Mouse (Mus musculus): ENCODE measurements around the gene Syt12.

DNA sequence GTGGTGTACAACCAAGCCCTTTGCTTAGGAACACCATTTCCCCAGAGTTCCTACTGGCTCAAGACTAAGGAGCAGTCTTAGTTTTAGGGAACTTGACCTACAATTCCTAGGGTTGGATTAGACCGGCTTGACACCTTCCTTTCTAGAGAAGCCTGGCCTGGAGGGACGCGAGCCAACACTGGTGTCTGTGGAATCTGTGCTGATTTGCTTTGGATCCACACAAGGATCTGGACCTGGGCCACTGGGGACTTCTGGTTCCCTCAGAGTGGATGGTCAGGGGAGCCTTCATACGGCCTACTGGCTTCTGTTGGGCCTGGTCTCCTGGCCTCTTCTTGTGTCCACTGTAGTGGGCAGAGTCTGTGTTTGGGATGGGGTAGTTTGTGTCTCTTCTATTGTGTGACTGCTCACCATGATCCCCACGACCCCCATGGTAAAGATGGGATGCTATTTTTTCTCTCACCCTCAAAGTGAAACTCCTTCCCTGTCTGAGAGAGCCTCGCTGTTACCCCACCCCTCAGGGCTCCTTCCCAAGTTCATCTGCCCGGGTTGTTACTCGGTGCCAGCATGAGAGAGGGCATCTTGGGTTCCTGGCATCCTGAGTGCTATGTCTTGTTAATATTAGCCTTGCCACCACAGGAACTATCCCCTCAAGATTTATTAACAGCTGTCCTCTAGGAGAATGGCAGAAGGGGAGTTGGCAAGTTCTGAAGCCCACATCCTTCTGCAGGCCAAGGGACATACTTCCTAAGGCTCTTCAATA lies 30.4 kb downstream of the Syt12 start:
- TF ChIP-seq ZNF384 (IDR thresholded peaks at IDR 0.05; ENCODE audit: low read depth, low read length) (no peak), USF1 (IDR thresholded peaks at IDR 0.05; ENCODE audit: low read depth, low read length) (no peak), EP300 (IDR thresholded peaks at IDR 0.05; ENCODE audit: low read depth in 1 of 2, low read length in 2 of 2) (no peak), CTCF (IDR thresholded peaks at IDR 0.05 in 2 of 3, conservative IDR thresholded peaks at IDR 0.05 in 1 of 3; ENCODE audit: control insufficient read depth in 1 of 3, insufficient read depth in 1 of 3, low read depth in 2 of 3, low read length in 3 of 3, poor library complexity in 1 of 3, severe bottlenecking in 1 of 3) (no peak), RAD21 (IDR thresholded peaks at IDR 0.05; ENCODE audit: low read depth, low read length) (no peak), CHD2 (IDR thresholded peaks at IDR 0.05; ENCODE audit: low read length) (no peak), BHLHE40 (IDR thresholded peaks at IDR 0.05; ENCODE audit: borderline replicate concordance, low read depth, low read length) (no peak), POLR2A (IDR thresholded peaks at IDR 0.05; ENCODE audit: control insufficient read depth in 1 of 2, insufficient read depth in 1 of 2, low read depth in 1 of 2, low read length in 2 of 2, poor library complexity in 1 of 2) (no peak), USF2 (IDR thresholded peaks at IDR 0.05; ENCODE audit: borderline replicate concordance in 1 of 2, insufficient read depth in 1 of 2, low read depth in 1 of 2, low read length in 2 of 2) (no peak), MAZ (IDR thresholded peaks at IDR 0.05; ENCODE audit: low read depth, low read length) (no peak), RCOR1 (IDR thresholded peaks at IDR 0.05; ENCODE audit: low read depth, low read length) (no peak)
